Mouse (Mus musculus): ENCODE results near the gene Eml1. TPM values are rescaled to one million over a fixed set of nuclear protein-coding genes. Genes with fewer than 3 reads are reported as not detected.

Gene Eml1
- polyA plus RNA-seq, 1 experiment, result 6.4 TPM

DNA sequence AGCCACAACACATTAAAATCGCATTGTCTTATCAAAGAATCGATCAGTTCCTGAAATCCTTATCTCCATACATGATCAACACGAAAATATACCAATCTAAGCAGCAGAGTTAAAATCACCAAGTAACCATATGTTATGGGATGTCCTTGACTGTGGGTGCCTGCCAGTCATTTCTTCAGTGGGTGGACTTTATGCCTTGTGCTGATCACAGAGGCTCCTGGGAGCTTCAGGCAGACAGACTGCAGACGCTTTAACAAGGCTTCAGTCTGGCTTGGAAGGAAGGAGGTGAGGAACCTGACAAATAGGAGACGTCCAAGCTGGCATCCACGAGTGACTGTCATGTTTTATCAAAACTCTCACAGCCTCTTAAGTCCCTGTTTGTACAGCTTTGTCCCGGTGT, 139.8 kb downstream of the Eml1 start:
- TF ChIP-seq POLR2A (IDR thresholded peaks at IDR 0.05; ENCODE audit: control insufficient read depth, extremely low read depth, insufficient read depth, low read length, poor library complexity) (no peak), CTCF (IDR thresholded peaks at IDR 0.05; ENCODE audit: borderline replicate concordance, control insufficient read depth, extremely low read depth, insufficient read depth, low read length, poor library complexity) (no peak)
- Histone ChIP-seq H3K4me1 (replicated peaks; ENCODE audit: control insufficient read depth, insufficient read depth, low read length) (no peaks in the 10 kb centered on the region), H3K36me3 (ENCODE audit: control insufficient read depth, insufficient read depth, low read length) (no peaks in the 10 kb centered on the region), H3K4me3 (ENCODE audit: control insufficient read depth, insufficient read depth, low read length) (no peak overlapping the region), H3K27me3 (ENCODE audit: control insufficient read depth, insufficient read depth, low read length) (no peaks in the 10 kb centered on the region), H3K27ac (ENCODE audit: control insufficient read depth, insufficient read depth, low read length) (no peak overlapping the region)
- WGBS, result 59% methylated on average over 7 of the region's 7 CpGs
- no peak for DNase-seq

GRCm38 (mm10) chr12:108511009-108511408, 140.3 kb downstream of the Eml1 start:
- H3K4me1 ChIP-seq (replicated peaks; ENCODE audit: control insufficient read depth, insufficient read depth, low read length), result no peaks in the 10 kb centered on the region
- 6% methylated on average over 3 of the region's 3 CpGs for WGBS
- peak; percentile 14 for DNase-seq
- TF ChIP-seq POLR2A (IDR thresholded peaks at IDR 0.05; ENCODE audit: control insufficient read depth, extremely low read depth, insufficient read depth, low read length, poor library complexity), result no peak
- H3K27me3 ChIP-seq (ENCODE audit: control insufficient read depth, insufficient read depth, low read length), result no peaks in the 10 kb centered on the region
- no peak overlapping the region for H3K27ac ChIP-seq (ENCODE audit: control insufficient read depth, insufficient read depth, low read length)
- no peak overlapping the region for H3K4me3 ChIP-seq (ENCODE audit: control insufficient read depth, insufficient read depth, low read length)
- H3K36me3 ChIP-seq (ENCODE audit: control insufficient read depth, insufficient read depth, low read length), result no peaks in the 10 kb centered on the region

DNA sequence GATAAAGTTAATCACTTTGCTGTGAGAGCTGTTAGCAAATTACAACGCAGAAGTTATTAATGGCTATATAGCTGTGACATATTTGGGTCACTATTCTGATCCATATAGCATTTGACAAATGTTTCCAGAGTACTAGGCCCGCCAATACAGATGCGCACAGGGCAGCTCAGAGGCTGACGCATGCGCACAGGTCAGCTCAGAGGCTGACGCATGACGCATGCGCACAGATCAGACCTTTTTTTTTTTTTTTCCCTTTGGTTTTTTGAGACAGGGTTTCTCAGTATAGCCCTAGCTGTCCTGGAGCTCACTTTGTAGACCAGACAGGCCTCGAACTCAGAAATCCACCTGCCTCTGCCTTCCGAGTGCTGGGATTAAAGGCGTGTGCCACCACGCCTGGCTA, 144.7 kb downstream of the Eml1 start:
- Histone ChIP-seq H3K27ac (ENCODE audit: control insufficient read depth, insufficient read depth, low read length) (no peak overlapping the region), H3K4me3 (ENCODE audit: control insufficient read depth, insufficient read depth, low read length) (no peak overlapping the region), H3K27me3 (ENCODE audit: control insufficient read depth, insufficient read depth, low read length) (no peaks in the 10 kb centered on the region), H3K4me1 (replicated peaks; ENCODE audit: control insufficient read depth, insufficient read depth, low read length) (no peaks in the 10 kb centered on the region), H3K36me3 (ENCODE audit: control insufficient read depth, insufficient read depth, low read length) (no peaks in the 10 kb centered on the region)
- no peak for TF ChIP-seq POLR2A (IDR thresholded peaks at IDR 0.05; ENCODE audit: control insufficient read depth, extremely low read depth, insufficient read depth, low read length, poor library complexity)
- no peak for TF ChIP-seq CTCF (IDR thresholded peaks at IDR 0.05; ENCODE audit: borderline replicate concordance, control insufficient read depth, extremely low read depth, insufficient read depth, low read length, poor library complexity)
- DNase-seq, result no peak
- WGBS, result 94% methylated on average over 12 of the region's 12 CpGs

GRCm38 (mm10) chr12:108519374-108519773, 148.6 kb downstream of the Eml1 start:
- no peak overlapping the region for H3K4me3 ChIP-seq (ENCODE audit: control insufficient read depth, insufficient read depth, low read length)
- 47% methylated on average over 8 of the region's 8 CpGs for WGBS
- H3K27me3 ChIP-seq (ENCODE audit: control insufficient read depth, insufficient read depth, low read length), result no peaks in the 10 kb centered on the region
- TF ChIP-seq POLR2A (IDR thresholded peaks at IDR 0.05; ENCODE audit: control insufficient read depth, extremely low read depth, insufficient read depth, low read length, poor library complexity) (no peak), CTCF (IDR thresholded peaks at IDR 0.05; ENCODE audit: borderline replicate concordance, control insufficient read depth, extremely low read depth, insufficient read depth, low read length, poor library complexity) (no peak)
- no peak for DNase-seq
- H3K36me3 ChIP-seq (ENCODE audit: control insufficient read depth, insufficient read depth, low read length), result no peaks in the 10 kb centered on the region
- no peak overlapping the region for H3K27ac ChIP-seq (ENCODE audit: control insufficient read depth, insufficient read depth, low read length)
- no peaks in the 10 kb centered on the region for H3K4me1 ChIP-seq (replicated peaks; ENCODE audit: control insufficient read depth, insufficient read depth, low read length)

DNA sequence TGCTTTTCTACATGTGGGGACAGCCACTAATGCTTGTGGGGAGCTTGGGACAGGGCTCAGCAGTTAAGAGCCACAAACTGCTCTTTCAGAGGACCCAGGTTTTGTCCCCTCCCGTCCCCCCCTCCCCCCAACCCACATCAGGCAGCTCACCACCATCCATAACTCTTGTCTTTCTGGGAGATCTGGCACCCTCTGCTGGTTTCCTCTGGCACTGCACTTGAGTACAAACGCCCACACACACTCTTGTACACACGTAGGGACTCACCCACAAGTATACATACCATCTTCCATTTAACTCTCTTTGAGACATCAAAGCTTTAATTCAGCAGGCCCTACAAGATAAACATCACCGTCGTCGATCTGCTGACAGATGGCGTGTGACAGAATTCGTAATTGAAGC, 158.5 kb downstream of the Eml1 start:
- H3K36me3 ChIP-seq (ENCODE audit: control insufficient read depth, insufficient read depth, low read length), result no peaks in the 10 kb centered on the region
- H3K4me1 ChIP-seq (replicated peaks; ENCODE audit: control insufficient read depth, insufficient read depth, low read length), result no peaks in the 10 kb centered on the region
- H3K27ac ChIP-seq (ENCODE audit: control insufficient read depth, insufficient read depth, low read length), result no peak overlapping the region
- 47% methylated on average over 8 of the region's 8 CpGs for WGBS
- no peak overlapping the region for H3K4me3 ChIP-seq (ENCODE audit: control insufficient read depth, insufficient read depth, low read length)
- H3K27me3 ChIP-seq (ENCODE audit: control insufficient read depth, insufficient read depth, low read length), result no peaks in the 10 kb centered on the region
- DNase-seq, result peak; percentile 48
- no peak for TF ChIP-seq POLR2A (IDR thresholded peaks at IDR 0.05; ENCODE audit: control insufficient read depth, extremely low read depth, insufficient read depth, low read length, poor library complexity)
- TF ChIP-seq CTCF (IDR thresholded peaks at IDR 0.05; ENCODE audit: borderline replicate concordance, control insufficient read depth, extremely low read depth, insufficient read depth, low read length, poor library complexity), result peak; percentile 38; the same call in 1 of the 2 replicates

- Histone ChIP-seq H3K27ac (ENCODE audit: control insufficient read depth, insufficient read depth, low read length) (no peak overlapping the region), H3K27me3 (ENCODE audit: control insufficient read depth, insufficient read depth, low read length) (no peaks in the 10 kb centered on the region), H3K4me1 (replicated peaks; ENCODE audit: control insufficient read depth, insufficient read depth, low read length) (no peaks in the 10 kb centered on the region), H3K36me3 (ENCODE audit: control insufficient read depth, insufficient read depth, low read length) (no peaks in the 10 kb centered on the region), H3K4me3 (ENCODE audit: control insufficient read depth, insufficient read depth, low read length) (no peak overlapping the region)
- DNase-seq, result no peak
- TF ChIP-seq CTCF (IDR thresholded peaks at IDR 0.05; ENCODE audit: borderline replicate concordance, control insufficient read depth, extremely low read depth, insufficient read depth, low read length, poor library complexity), result no peak
- TF ChIP-seq POLR2A (IDR thresholded peaks at IDR 0.05; ENCODE audit: control insufficient read depth, extremely low read depth, insufficient read depth, low read length, poor library complexity), result no peak
- WGBS, result 57% methylated on average over 11 of the region's 11 CpGs
Observed at GRCm38 (mm10) chr12:108534484-108534883, 163.7 kb downstream of the Eml1 start.

- no peak for DNase-seq
- 75% methylated on average over 10 of the region's 10 CpGs for WGBS
- no peak overlapping the region for H3K4me3 ChIP-seq (ENCODE audit: control insufficient read depth, insufficient read depth, low read length)
- TF ChIP-seq CTCF (IDR thresholded peaks at IDR 0.05; ENCODE audit: borderline replicate concordance, control insufficient read depth, extremely low read depth, insufficient read depth, low read length, poor library complexity), result peak; percentile 44; the same call in 1 of the 2 replicates
- TF ChIP-seq POLR2A (IDR thresholded peaks at IDR 0.05; ENCODE audit: control insufficient read depth, extremely low read depth, insufficient read depth, low read length, poor library complexity), result no peak
- H3K27ac ChIP-seq (ENCODE audit: control insufficient read depth, insufficient read depth, low read length), result no peak overlapping the region
- no peaks in the 10 kb centered on the region for H3K27me3 ChIP-seq (ENCODE audit: control insufficient read depth, insufficient read depth, low read length)
- H3K36me3 ChIP-seq (ENCODE audit: control insufficient read depth, insufficient read depth, low read length), result no peaks in the 10 kb centered on the region
- H3K4me1 ChIP-seq (replicated peaks; ENCODE audit: control insufficient read depth, insufficient read depth, low read length), result no peaks in the 10 kb centered on the region
Observed at GRCm38 (mm10) chr12:108536461-108536860, 165.7 kb downstream of the Eml1 start.
